Mouse (Mus musculus) embryonic facial prominence, embryonic 13.5 days (tissue): Measurements from ENCODE around the gene Pttg1ip. TPM values are rescaled to one million over a fixed set of nuclear protein-coding genes. Genes with fewer than 3 reads are reported as not detected.
A peak's percentile ranks its signal among the peaks of the same experiment; 100 is the strongest.

ENCODE experiments used
- ATAC-seq: fragments of 200-750 bp; cut with Nextera tagmentation; 2 replicates; pipeline ENCODE4 v1.8.0; 2017; ENCODE audit warnings: low read depth; ENCODE audit not compliant: insufficient number of reproducible peaks, insufficient read depth, low FRiP score, low TSS enrichment
- H3K27ac ChIP-seq: fragments of 300-500 bp; sonication (generic); 2 replicates; pipeline ENCODE4 v1.5.1; 2015; ENCODE audit warnings: moderate library complexity, mild to moderate bottlenecking, inconsistent platforms
- H3K27me3 ChIP-seq: fragments of 300-500 bp; sonication (generic); 2 replicates; pipeline ENCODE4 v1.6.1; 2015; ENCODE audit warnings: mild to moderate bottlenecking, inconsistent platforms
- H3K36me3 ChIP-seq: fragments of 300-500 bp; sonication (generic); 2 replicates; pipeline ENCODE4 v1.6.1; 2015; ENCODE audit warnings: mild to moderate bottlenecking, inconsistent platforms
- H3K4me1 ChIP-seq: fragments of 300-500 bp; sonication (generic); 2 replicates; pipeline ENCODE4 v1.6.1; 2015; ENCODE audit warnings: inconsistent platforms
- H3K4me2 ChIP-seq: fragments of 300-500 bp; sonication (generic); 2 replicates; pipeline ENCODE4 v1.6.1; 2015; ENCODE audit warnings: moderate library complexity, mild to moderate bottlenecking, inconsistent platforms
- H3K4me3 ChIP-seq: fragments of 300-500 bp; sonication (generic); 2 replicates; pipeline ENCODE4 v1.5.1; 2015; ENCODE audit warnings: mild to moderate bottlenecking, inconsistent platforms
- H3K9ac ChIP-seq: fragments of 300-500 bp; sonication (generic); 2 replicates; pipeline ENCODE4 v1.6.1; 2015; ENCODE audit warnings: mild to moderate bottlenecking, inconsistent platforms
- H3K9me3 ChIP-seq: fragments of 300-500 bp; sonication (generic); 2 replicates; pipeline ENCODE4 v1.6.1; 2016; ENCODE audit warnings: inconsistent platforms
- WGBS: fragments of 180-500 bp; shearing (Covaris S2); methylation state at CpG from one replicate; pipeline ENCODE4 v1.1.7; 2015; ENCODE audit warnings: mixed read lengths; 5-methylcytosine and 5-hydroxymethylcytosine counted together
- polyA plus RNA-seq: library from polyadenylated mRNA; unstranded; fragments of >200 nt; fragmentation: Nextera tagmentation; extraction: Ambion mirVana; gene quantifications from 2 replicates; pipeline ENCODE4 v1.2.1, GENCODE M21; 2015

The Pttg1ip gene
- polyA plus RNA-seq, 1 experiment from 2014 or later: 104 TPM

DNA sequence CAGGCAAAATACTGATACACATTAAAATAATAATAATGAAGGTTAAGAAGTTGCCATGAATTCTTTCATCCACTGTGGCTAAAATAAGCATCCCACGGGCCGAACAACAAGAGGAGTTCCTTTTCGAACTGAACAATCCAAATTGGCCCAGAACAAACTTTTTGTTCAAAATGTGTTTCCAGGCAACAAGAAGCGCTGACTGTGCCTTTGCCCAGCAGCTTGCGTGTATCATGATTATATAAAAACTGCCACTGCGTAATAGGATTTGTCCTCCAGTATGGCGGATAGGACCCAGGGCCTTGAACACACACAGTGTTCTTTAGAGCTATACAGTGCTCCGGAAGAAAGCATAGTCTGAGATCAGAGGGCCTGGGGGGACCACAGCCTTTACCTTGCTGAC is 27.1 kb downstream of the Pttg1ip start:
- Histone ChIP-seq H3K4me3 (no peak overlapping the region), H3K4me2 (no peak overlapping the region), H3K27me3 (no peaks in the 10 kb centered on the region), H3K27ac (no peak overlapping the region), H3K4me1 (peaks cover 17% of the 10 kb centered on the region), H3K9me3 (no peaks in the 10 kb centered on the region), H3K36me3 (peaks cover 50% of the 10 kb centered on the region), H3K9ac (no peak overlapping the region)
- 92% methylated on average over 8 of the region's 8 CpGs for WGBS
- no peak for ATAC-seq

DNA sequence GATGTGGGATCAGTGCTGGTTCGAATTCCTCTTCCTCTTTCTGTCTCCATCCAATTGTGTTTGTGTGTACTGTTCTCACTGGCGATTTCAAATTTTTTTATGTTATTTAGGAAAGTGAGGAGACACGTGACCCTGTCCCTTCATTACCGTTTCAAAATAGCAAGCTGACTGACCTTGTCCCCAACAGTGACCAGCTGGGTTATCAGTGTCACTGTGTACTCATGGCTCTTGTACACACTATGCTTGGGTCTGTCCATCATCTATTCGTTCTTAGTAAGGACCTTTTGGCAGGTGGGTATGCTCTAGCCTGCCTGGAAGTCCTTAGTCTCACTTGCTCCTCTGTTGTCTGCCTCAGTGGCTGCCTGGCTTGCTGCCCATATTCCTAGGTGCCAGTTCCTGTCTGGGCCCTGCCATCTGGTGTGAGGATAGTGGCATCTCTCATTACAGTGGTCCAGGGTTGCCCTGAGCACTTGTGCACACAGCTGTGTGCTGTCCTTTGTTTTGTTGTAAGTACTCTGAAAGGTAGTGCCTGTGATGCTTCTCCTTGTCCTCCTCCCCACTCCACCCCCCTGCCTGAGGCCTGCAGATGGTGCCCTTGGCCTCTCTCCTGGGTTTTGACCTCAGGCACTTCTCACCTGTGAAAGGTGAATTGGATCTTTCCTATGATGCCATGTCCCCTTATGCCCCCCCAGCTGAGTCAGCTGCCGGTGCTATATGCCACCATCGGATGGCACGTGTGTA is 28.9 kb downstream of the Pttg1ip start:
- Histone ChIP-seq H3K4me2 (no peak overlapping the region), H3K36me3 (peaks cover 68% of the 10 kb centered on the region), H3K4me1 (peaks cover 17% of the 10 kb centered on the region), H3K27me3 (no peaks in the 10 kb centered on the region), H3K4me3 (no peak overlapping the region), H3K9ac (no peak overlapping the region), H3K9me3 (no peaks in the 10 kb centered on the region), H3K27ac (no peak overlapping the region)
- WGBS: 89% methylated on average over 8 of the region's 8 CpGs
- ATAC-seq: no peak

DNA sequence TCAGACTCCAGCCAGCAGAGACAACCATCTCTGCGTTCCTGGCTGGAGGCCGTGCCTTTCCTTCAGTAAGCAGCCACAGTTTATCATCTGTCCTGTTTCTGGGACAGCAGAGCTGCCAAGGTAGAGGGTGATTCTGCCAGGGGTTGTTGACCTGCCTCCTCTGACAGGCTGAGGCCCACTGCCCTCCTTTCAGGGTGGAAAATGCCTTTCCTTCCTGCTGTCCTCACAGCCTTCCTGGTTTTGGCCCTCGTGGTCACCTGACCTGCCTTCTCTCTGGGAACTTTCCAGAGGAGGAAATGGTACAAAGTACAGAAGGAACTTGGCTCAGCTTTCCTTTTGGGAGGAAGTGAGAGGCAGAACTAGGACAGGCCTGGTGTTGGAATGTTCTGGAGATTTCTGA is 31.9 kb downstream of the Pttg1ip start:
- Histone ChIP-seq H3K27me3 (no peaks in the 10 kb centered on the region), H3K27ac (no peak overlapping the region), H3K4me2 (no peak overlapping the region), H3K9me3 (no peaks in the 10 kb centered on the region), H3K4me3 (no peak overlapping the region), H3K9ac (no peak overlapping the region), H3K4me1 (no peaks in the 10 kb centered on the region), H3K36me3 (peaks cover 84% of the 10 kb centered on the region)
- WGBS: 84% methylated on average over 3 of the region's 3 CpGs
- ATAC-seq: no peak

DNA sequence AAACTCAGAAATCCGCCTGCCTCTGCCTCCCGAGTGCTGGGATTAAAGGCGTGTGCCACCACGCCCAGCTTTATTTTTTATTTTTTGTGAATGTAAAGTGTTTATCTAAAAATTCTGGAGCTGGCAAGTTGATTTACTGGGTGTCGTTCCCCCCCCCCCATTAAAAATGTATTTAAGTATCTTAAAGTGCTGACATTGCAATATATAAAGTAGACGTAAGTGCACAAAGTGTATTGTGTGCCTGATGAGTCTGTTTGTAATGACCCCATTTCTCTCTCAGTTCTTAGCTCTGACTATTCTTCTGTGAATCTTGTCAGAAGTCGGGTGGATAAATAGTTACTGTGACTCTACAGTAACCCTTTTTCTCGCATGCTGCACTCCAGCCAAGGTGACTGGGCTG is 34.1 kb downstream of the Pttg1ip start:
- no peaks in the 10 kb centered on the region for H3K4me1 ChIP-seq
- H3K27me3 ChIP-seq: no peaks in the 10 kb centered on the region
- peaks cover 78% of the 10 kb centered on the region for H3K36me3 ChIP-seq
- H3K4me3 ChIP-seq: no peak overlapping the region
- H3K9me3 ChIP-seq: no peaks in the 10 kb centered on the region
- no peak overlapping the region for H3K27ac ChIP-seq
- 92% methylated on average over 8 of the region's 8 CpGs for WGBS
- no peak overlapping the region for H3K4me2 ChIP-seq
- no peak for ATAC-seq
- no peak overlapping the region for H3K9ac ChIP-seq

DNA sequence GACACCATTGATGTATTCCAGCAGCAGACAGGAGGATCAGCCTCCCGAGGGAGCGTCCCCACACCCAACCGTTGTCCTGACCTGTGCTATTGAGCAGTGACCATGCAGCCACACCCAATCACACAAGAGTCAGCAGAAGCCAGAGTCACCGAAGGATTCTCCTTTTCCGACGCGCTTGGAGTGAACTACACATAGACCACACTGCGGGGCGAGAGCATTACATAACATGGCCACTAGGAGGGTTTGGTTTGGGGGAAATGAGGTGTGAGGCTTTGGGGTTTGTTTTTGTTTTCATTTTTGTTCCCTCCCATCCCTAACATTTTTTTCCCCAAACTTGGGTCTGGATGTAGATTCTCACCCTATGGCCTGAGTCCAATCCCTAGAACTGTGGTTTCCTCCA is 34.6 kb downstream of the Pttg1ip start:
- H3K4me1 ChIP-seq: no peaks in the 10 kb centered on the region
- no peak overlapping the region for H3K4me2 ChIP-seq
- 95% methylated on average over 9 of the region's 9 CpGs for WGBS
- no peaks in the 10 kb centered on the region for H3K9me3 ChIP-seq
- H3K27me3 ChIP-seq: no peaks in the 10 kb centered on the region
- no peak overlapping the region for H3K27ac ChIP-seq
- H3K36me3 ChIP-seq: peaks cover 73% of the 10 kb centered on the region
- H3K9ac ChIP-seq: no peak overlapping the region
- no peak overlapping the region for H3K4me3 ChIP-seq
- no peak for ATAC-seq

DNA sequence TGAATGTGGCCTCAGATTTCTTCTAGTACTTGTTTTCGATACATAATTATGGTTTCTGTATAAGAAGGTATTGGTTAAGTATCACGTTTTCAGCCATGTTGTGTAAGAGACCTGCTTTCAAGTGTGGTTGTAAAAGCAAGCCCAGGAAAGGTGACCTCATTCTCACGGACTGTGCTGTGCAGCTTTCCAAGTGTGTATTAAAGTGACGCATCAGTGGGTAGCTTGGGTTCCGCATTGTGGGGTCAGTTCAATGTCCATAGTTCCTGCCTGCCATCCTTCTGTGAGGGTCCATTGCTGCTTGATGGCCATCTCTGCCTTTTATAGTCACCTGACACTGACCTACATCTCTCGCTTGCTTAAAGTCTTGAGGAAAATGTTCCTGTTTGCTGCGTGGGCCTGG is 35.4 kb downstream of the Pttg1ip start:
- no peaks in the 10 kb centered on the region for H3K27me3 ChIP-seq
- H3K4me2 ChIP-seq: no peak overlapping the region
- H3K4me3 ChIP-seq: no peak overlapping the region
- WGBS: 92% methylated on average over 7 of the region's 7 CpGs
- ATAC-seq: no peak
- H3K36me3 ChIP-seq: peaks cover 66% of the 10 kb centered on the region
- H3K9ac ChIP-seq: no peak overlapping the region
- peaks cover 3% of the 10 kb centered on the region; the same call in 1 of the 2 replicates for H3K4me1 ChIP-seq
- no peaks in the 10 kb centered on the region for H3K9me3 ChIP-seq
- no peak overlapping the region for H3K27ac ChIP-seq

DNA sequence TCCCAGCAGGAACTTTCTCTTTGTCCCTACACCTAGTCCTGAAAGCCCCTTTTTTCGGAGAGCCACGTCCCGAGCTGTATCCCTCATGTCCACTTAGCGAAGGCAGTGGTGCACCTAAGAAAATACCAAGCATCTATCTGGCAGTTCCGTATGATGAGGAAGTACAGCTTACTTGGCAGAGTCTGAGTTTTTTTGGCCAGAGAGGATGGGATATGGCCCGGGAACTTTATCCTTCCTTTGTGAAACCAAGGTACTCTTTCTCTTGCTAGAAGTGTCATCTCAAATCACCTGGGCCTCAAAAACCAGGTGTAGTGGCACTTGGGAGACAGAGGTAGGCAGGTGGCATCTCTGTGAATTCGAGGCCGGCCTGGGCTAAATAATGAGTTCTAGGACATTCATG is 40.0 kb downstream of the Pttg1ip start:
- H3K9me3 ChIP-seq: no peaks in the 10 kb centered on the region
- H3K4me1 ChIP-seq: peaks cover 26% of the 10 kb centered on the region
- 75% methylated on average over 8 of the region's 8 CpGs for WGBS
- peak overlapping the region; percentile 97 for H3K4me3 ChIP-seq
- no peaks in the 10 kb centered on the region for H3K27me3 ChIP-seq
- peak overlapping the region; percentile 98 for H3K9ac ChIP-seq
- ATAC-seq: no peak
- H3K36me3 ChIP-seq: peaks cover 24% of the 10 kb centered on the region
- peak overlapping the region; percentile 82 for H3K4me2 ChIP-seq
- H3K27ac ChIP-seq: peak overlapping the region; percentile 87

DNA sequence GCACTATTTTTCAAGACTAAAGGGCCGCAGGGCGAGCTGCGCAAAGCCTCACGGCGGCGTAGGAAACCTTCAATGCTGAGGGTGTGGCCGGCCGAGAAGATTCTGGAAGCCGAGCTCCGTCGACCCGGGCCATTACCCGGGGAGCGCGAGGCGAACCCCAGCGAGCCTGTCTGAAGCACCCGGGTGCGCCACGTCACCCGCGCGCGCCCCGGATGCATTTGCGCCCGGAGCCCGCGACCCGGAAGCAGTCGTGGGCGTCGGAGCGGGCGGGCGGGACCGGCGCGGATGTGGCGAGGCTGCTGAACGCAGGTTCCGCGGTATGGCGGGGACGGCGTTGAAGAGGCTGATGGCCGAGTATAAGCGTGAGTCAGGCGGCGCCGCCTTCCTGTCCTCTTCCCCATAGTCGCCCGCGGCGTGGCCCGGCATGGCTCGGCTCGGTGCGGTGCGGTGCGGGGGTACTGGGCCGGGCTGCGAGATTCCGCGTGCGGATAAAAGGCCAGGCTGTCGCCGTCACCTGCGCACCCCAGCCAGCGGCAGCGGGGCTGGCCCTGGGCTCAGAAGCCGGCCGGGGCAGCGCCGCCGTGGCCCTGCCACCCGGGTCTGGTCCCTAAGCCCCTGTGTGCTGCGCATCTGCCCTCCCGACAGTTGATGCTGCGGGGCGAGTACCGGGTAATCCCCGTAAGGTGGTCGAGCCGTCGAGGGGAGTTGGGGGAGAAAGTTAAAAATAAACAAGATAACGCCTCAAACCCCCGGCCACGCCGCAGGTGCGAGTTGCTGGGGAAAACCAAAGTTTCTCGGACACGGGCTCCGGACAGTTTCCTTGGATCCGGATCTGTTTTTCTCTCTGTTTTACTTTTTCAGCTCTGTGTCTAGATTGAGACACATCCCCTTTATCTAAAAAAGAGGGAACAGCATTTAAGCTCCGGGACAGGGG is 40.8 kb downstream of the Pttg1ip start, which contains the start of gene Ube2g2:
Ube2g2 (plus strand) TSS at position 221 of the 934 bp plus-strand sequence.
- H3K4me3 ChIP-seq: peak within 1 kb of the TSS; percentile 97
- no peaks in the 10 kb centered on the region for H3K27me3 ChIP-seq
- peaks cover 26% of the 10 kb centered on the region for H3K4me1 ChIP-seq
- WGBS: under 1% methylated on average over 96 of the region's 96 CpGs
- peak within 1 kb of the TSS; percentile 87 for H3K27ac ChIP-seq
- peak; percentile 84 for ATAC-seq
- H3K9me3 ChIP-seq: no peaks in the 10 kb centered on the region
- H3K36me3 ChIP-seq: peaks cover 16% of the 10 kb centered on the region
- peak within 1 kb of the TSS; percentile 82 for H3K4me2 ChIP-seq
- H3K9ac ChIP-seq: peak within 1 kb of the TSS; percentile 98

DNA sequence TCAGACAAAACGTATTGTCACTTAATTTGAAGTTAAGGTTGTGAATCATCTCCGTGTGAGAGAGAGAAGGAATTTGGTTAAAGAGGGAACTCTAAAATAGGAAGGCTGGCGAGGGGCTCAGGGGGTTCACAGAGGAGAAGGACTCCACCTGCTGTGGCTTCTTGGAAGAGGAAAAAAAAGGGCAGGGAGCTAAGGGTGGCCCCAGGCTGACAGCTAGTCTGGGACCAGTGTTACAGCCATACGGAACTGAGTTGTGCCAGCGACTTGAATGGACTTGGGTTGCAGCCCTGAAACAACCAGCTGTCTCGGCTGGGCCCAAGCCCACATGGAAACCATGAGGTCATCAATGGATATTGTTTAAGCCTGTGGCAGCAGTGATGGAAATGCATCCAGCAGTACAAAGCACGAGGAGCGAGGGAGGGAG is 41.6 kb downstream of the Pttg1ip start:
- Histone ChIP-seq H3K4me3 (peak overlapping the region; percentile 97), H3K4me2 (peak overlapping the region; percentile 82), H3K36me3 (peaks cover 9% of the 10 kb centered on the region), H3K4me1 (peaks cover 26% of the 10 kb centered on the region), H3K27ac (no peak overlapping the region), H3K9ac (peak overlapping the region; percentile 98), H3K27me3 (no peaks in the 10 kb centered on the region), H3K9me3 (no peaks in the 10 kb centered on the region)
- WGBS: 7% methylated on average over 8 of the region's 8 CpGs
- ATAC-seq: no peak

DNA sequence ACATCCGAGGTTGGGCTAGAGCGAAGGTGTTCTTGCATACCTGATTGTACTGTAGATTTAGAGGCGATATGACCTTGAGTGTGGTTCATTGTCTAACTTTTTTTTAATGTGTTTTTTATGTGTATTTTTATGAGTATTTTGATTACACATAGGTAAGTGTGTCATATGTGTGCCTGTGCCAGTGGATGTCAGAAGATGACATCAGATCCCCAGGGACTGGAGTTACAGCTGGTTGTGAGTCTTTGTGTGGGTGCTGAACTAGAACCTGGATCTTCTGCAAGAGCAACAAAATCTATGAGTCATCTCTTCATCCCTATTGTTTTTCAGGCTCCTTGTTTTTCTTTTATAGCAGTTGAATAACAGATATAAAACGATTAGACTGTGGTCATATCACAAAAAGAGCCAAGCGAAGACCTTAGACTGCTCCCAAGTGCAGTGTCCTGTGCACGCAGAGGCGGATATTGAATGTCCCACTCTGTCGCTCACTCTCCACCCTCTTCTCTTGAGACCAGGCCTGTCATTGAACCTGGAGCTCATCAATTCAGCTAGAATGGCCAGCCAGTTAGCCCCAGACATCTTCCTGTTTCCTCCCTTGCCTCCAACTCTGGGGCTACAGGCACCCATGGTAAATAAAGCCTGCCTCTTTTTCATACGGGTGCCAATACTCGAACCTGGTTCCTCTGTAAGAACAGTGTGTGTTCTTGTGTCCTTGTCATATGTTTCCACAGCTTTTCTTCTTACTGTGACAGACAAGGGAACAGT is 42.3 kb downstream of the Pttg1ip start:
- 0 out of 2 replicates have a peak overlapping the region, but pooled peaks have one; percentile 39 for H3K27ac ChIP-seq
- peak overlapping the region; percentile 97 for H3K4me3 ChIP-seq
- peak overlapping the region; percentile 98 for H3K9ac ChIP-seq
- H3K9me3 ChIP-seq: no peaks in the 10 kb centered on the region
- peak overlapping the region; percentile 82 for H3K4me2 ChIP-seq
- peaks cover 26% of the 10 kb centered on the region for H3K4me1 ChIP-seq
- H3K36me3 ChIP-seq: peaks cover 4% of the 10 kb centered on the region; the same call in 1 of the 2 replicates
- 91% methylated on average over 10 of the region's 10 CpGs for WGBS
- H3K27me3 ChIP-seq: no peaks in the 10 kb centered on the region
- ATAC-seq: no peak

DNA sequence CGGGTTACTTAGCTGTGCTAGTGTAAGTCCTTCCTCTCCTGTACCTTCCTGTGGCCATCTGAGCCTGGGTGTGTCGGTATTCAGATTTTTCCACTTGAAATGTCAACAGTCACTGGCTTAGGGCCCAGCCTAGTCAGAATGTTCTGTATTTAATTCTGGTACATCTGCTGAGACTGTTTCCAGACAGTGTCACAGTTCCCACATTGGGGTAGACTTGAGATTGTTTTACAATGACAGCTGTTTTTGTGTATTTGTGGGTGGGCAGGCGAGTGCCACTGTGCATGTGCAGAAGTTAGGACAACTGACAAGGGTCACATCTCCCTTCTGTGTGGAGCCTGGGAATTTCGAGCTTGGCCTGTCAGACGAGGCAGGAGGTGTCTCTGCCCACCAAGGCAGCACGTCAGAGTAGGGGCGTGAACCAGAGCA is 43.1 kb downstream of the Pttg1ip start:
- peak overlapping the region; percentile 40; the same call in 1 of the 2 replicates for H3K9ac ChIP-seq
- no peaks in the 10 kb centered on the region for H3K9me3 ChIP-seq
- no peak overlapping the region for H3K4me3 ChIP-seq
- no peaks in the 10 kb centered on the region; the same call in 1 of the 2 replicates for H3K36me3 ChIP-seq
- H3K4me2 ChIP-seq: peak overlapping the region; percentile 82; the same call in 1 of the 2 replicates
- peaks cover 26% of the 10 kb centered on the region for H3K4me1 ChIP-seq
- 72% methylated on average over 7 of the region's 7 CpGs for WGBS
- H3K27me3 ChIP-seq: no peaks in the 10 kb centered on the region
- peak overlapping the region; percentile 39; the same call in 1 of the 2 replicates for H3K27ac ChIP-seq
- no peak for ATAC-seq
